Mouse (Mus musculus): ENCODE results near the gene Ddx39. TPM values are rescaled to one million over a fixed set of nuclear protein-coding genes. Genes with fewer than 3 reads are reported as not detected.

Gene Ddx39
- total RNA-seq (2021): 25.7 and 29.5 TPM in 2 replicates
- long read RNA-seq, transcript Ddx39-203 (11 exons, 1,927 nt): minor isoform, 8 of 56 reads
- long read RNA-seq, transcript Ddx39-201 (11 exons, 1,656 nt): major isoform, 34 of 56 reads
- long read RNA-seq, partial matches to known transcripts: 5 of 56 reads
- long read RNA-seq, other reads (novel, unspliced or antisense): 8 of 56 reads

DNA sequence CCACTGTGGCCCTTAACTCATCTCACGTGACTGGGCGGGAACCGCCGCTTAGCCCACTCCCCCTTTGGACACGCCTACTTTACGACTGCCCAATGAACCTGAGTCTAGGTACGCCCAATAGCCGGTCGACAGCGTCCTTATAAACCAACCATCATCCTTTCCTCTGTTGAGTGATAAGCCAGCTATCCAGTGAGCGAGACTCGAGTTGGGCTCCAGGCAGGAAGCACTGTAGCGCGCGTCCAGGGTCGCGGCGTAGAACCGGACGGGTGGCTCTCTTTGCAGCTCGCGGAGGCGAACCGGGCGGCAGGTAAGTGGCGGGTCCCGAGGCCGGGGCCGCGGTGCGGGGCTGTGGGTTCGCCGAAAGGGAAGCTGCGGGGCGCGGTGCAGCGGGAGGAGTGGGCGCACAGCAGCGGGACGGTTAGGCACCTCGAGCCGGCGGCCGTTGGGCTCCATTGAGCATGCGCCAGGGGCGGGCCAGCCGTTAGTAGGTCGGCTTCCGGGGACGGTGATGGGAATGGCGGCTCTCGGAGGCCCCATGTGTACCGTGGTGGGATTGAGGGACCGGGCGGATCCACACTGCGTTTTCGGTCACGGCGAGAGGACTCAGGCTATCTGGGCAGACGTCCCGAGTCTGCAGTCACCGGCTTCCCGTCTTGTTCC is at the start of gene Ddx39:
TSS of gene Ddx39 (plus strand) at position 147 of the 660 bp plus-strand sequence.
- peak; percentile 92 for DNase-seq

DNA sequence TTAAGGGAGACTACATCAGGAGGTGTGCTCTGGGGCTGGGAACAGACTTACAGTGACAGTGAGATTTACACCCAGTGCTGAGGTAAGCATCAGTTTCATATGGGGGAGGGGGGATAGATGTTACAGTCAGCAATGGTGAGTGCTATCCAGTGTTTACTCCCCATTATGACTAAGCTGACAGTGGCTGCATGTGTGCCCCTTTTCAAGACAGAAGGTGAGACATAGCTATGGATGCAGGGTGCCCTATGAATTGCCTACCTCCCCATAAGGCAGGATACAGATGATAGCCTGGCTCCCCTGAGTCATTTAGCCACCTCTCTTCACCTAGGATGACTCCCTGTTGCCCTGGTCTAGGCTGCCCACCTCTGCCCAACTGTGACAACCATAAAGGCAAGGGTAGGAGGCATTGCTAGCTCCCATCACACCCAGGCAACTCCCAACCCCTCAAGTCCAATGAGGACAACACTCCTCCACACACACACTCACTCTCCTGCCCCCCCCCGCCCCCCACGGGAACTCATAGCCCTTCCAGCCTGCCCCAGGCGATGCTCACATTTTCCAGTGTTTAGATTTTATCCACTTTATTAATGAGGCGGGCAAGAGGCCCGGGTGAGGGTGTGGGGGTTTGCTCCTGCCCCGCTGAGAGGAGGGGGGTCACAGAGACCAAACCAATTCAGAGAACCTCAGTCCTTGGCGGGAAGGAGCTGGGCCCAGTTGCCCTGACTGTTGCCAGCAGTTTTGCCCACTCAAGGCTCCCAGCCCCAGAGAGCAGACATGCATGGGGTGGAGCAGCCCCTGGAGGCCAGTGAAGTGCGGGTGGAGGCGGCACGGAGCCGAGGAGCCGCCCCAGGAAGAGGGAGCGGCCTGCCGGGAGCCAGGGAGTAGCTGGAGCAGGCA is 48.8 kb upstream of the Ddx39 start, which contains the start of gene Ptger1:
TSS of gene Ptger1 (plus strand) at position 710 of the 897 bp plus-strand sequence.
- peak; percentile 53 for DNase-seq

- no peak for DNase-seq
Observed at GRCm38 (mm10) chr8:83666866-83667234, 48.1 kb upstream of the Ddx39 start.

DNA sequence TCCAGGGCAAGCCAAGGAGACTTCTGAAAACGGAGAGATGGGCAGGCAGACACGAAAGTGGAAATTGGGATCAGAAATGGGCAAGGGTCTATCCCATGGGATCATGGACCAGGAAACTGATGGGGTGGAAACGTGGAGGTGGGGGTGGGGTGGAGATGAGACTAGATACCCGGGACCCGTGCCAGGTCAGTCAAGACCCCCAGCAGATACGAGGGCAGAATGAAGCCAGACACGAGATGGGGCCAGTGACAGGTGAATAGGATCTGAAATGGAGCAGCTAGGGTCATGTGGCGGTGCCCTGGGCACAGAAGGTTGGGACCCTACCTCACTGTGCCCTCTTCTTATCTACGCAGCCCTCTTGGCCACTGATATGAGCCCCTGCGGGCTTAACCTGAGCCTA is 47.5 kb upstream of the Ddx39 start:
- no peak for DNase-seq

DNA sequence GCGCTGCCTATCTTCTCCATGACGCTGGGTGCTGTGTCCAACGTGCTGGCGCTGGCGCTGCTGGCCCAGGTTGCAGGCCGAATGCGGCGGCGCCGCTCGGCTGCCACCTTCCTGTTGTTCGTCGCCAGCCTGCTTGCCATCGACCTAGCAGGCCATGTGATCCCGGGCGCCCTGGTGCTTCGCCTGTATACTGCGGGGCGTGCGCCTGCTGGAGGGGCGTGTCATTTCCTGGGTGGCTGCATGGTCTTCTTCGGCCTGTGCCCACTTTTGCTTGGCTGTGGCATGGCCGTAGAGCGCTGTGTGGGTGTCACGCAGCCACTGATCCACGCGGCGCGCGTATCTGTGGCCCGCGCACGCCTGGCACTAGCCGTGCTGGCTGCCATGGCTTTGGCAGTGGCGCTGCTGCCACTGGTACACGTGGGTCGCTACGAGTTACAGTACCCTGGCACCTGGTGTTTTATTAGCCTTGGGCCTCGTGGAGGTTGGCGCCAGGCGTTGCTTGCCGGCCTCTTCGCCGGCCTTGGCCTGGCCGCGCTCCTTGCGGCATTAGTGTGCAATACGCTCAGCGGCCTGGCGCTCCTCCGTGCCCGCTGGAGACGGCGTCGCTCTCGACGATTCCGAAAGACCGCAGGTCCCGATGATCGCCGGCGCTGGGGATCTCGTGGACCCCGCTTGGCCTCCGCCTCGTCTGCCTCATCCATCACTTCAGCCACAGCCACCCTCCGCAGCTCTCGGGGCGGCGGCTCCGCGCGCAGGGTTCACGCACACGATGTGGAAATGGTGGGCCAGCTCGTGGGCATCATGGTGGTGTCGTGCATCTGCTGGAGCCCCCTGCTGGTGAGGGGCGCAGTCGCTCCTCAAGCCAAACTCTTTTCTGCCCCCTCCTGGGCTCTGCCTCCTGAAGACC is 46.7 kb upstream of the Ddx39 start:
- DNase-seq: peak; percentile 61

GRCm38 (mm10) chr8:83669013-83669412 is 46.0 kb upstream of the Ddx39 start:
- DNase-seq: no peak

DNA sequence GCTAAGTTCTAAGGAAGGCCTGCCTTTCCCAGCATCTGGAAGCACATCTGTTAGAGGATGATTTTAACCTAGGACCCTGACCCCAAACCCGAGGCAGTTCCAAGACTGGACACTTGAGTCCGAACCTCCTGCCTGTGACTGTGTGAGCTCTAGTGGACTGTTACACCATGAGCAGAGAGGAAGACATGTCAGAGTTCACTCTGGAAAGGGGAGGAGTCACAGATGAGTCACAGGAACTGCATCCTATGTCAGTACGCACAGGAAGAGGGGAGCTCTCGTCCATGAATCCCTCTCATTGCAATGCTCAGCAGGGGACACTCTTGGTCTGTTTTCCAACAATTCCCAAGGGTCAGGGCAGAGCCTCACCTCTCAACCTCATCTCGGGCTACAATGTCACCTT is 42.0 kb upstream of the Ddx39 start:
- DNase-seq: no peak

GRCm38 (mm10) chr8:83674497-83674896 is 40.5 kb upstream of the Ddx39 start:
- no peak for DNase-seq

GRCm38 (mm10) chr8:83679866-83680265 is 35.1 kb upstream of the Ddx39 start:
- DNase-seq: no peak

DNA sequence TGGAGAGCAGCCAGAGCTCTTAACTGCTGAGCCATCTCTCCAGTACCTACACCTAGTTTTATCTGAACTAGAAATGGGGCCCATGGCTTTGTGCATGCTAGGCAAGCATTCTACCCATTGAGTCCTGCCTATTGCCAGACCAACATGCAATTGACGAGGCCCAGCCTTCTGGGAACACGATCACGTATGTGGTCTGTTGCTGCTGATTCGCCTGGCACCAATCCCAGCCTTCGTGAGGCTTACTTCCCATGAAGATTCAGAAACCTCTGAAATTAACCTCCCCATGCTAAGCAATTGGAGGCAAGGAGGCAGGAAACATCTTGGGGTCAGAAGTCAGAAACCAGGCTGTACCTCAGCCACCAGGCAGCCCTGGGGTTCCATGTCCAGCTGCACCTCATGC is 34.4 kb upstream of the Ddx39 start:
- no peak for DNase-seq

GRCm38 (mm10) chr8:83681099-83681498 is 33.9 kb upstream of the Ddx39 start:
- DNase-seq: no peak

GRCm38 (mm10) chr8:83684517-83684916 is 30.5 kb upstream of the Ddx39 start:
- DNase-seq: no peak

GRCm38 (mm10) chr8:83689264-83689663 is 25.7 kb upstream of the Ddx39 start:
- no peak for DNase-seq

DNA sequence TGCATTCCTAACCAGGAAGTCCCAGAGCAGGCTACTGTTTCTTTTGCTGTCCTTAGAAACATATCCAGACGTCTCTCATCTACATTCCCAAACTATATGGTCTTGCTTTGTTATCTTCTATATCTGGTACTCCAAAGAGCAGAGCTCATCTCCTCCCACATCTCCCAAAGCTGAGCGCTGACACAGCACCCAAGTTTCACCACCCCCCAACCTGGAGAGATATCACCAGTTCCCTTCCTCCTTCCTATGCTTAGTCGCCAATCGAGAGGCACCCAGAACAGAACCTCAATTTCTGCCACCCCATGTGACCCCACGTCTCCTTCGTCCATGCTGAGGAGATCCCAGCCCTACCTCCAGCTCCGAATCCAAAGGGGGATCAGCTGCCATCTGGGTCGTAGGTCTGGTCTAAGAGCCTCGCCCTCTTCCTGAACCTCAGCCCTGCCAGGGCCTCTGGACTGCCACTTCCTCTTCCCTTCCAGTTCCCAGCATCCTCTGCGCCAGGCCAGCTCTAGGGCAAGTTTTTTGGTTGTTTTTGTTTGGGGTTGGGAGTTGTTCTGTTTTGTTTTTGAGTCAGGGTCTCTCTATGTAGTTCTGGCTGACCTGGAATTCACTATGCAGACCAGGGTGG is 21.3 kb upstream of the Ddx39 start:
- no peak for DNase-seq

GRCm38 (mm10) chr8:83694369-83695160 is 20.4 kb upstream of the Ddx39 start:
- DNase-seq: no peak

- DNase-seq: no peak
Observed at GRCm38 (mm10) chr8:83695351-83696106, 19.4 kb upstream of the Ddx39 start.

DNA sequence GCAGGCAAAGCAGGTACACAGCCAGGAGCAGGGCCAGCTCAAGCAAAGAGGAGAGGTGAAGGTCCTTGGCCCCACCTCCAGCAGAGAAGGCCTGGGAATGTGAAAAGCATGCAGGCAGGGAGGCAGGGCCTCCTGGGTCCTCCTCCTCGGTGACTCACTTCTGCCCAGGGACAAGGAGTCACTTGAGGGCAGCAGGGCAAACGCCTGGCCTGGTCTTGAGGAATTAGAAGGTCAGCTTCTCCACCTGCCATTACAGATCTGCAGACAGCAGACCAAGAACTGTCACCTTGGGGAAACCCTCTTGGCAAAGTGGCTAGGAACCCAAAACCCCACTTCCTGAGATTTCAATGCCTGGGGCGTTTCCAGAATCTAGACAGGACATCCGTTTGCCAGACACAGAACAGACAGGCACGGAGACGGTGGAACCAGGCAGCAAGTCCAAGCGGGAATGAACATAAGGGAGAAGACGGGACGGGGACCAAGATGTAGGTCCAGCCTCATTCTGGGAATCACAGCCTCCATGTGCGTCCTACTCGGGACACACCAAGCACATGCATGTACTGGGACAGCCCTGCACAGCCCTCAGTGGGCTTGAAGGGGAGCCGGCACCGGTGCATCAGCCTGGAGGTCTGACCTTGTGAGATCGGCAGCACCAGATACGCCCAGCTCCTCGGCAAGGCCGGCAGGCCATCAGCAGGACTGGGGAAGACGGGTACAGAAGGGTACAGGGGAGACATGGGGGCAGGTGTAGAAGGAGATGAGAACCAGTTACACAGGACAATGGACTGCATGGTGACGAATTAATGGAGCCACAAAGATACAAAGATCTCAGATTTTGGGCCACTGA is 17.4 kb upstream of the Ddx39 start:
- peak; percentile 69 for DNase-seq

- DNase-seq: peak; percentile 29
Observed at GRCm38 (mm10) chr8:83698291-83698660, 16.7 kb upstream of the Ddx39 start.

Data from adrenal gland, postnatal 25 days (tissue).